Mouse (Mus musculus) heart, embryonic 13.5 days (tissue): ENCODE data around the gene Eif3l. TPM values are rescaled to one million over a fixed set of nuclear protein-coding genes. Genes with fewer than 3 reads are reported as not detected.
"Not testable (repeated sequence)": the region's sequence is repeated elsewhere in the genome, so short reads cannot be mapped to it uniquely, and the experiment has no call there.

ENCODE experiments used
- ATAC-seq: fragments of 200-750 bp; cut with Nextera tagmentation; 2 replicates; pipeline ENCODE4 v1.8.0; 2017; ENCODE audit warnings: moderate TSS enrichment; ENCODE audit not compliant: insufficient number of reproducible peaks, low FRiP score, low TSS enrichment; ENCODE audit errors: extremely low read depth
- H3K27ac ChIP-seq: fragments of 300-500 bp; sonication (generic); replicated peaks from 2 replicates; pipeline ENCODE4 v1.5.1; 2015; ENCODE audit warnings: moderate library complexity, mild to moderate bottlenecking, inconsistent platforms
- H3K27me3 ChIP-seq: fragments of 300-500 bp; sonication (generic); replicated peaks from 2 replicates; pipeline ENCODE4 v1.6.1; 2015; ENCODE audit warnings: mild to moderate bottlenecking, inconsistent platforms
- H3K36me3 ChIP-seq: fragments of 300-500 bp; sonication (generic); 2 replicates; pipeline ENCODE4 v1.6.1; 2015; ENCODE audit warnings: mild to moderate bottlenecking, inconsistent platforms
- H3K4me1 ChIP-seq: fragments of 300-500 bp; sonication (generic); 2 replicates; pipeline ENCODE4 v1.6.1; 2015; ENCODE audit warnings: inconsistent platforms
- H3K4me2 ChIP-seq: fragments of 300-500 bp; sonication (generic); 2 replicates; pipeline ENCODE4 v1.6.1; 2015; ENCODE audit warnings: inconsistent platforms, mild to moderate bottlenecking, moderate library complexity
- H3K4me3 ChIP-seq: fragments of 300-500 bp; sonication (generic); 2 replicates; pipeline ENCODE4 v1.5.1; 2015; ENCODE audit warnings: moderate library complexity, mild to moderate bottlenecking, inconsistent platforms
- H3K9ac ChIP-seq: fragments of 300-500 bp; sonication (generic); 2 replicates; pipeline ENCODE4 v1.6.1; 2015; ENCODE audit warnings: inconsistent platforms, mild to moderate bottlenecking, moderate library complexity
- H3K9me3 ChIP-seq: fragments of 300-500 bp; sonication (generic); 2 replicates; pipeline ENCODE4 v1.6.1; 2016; ENCODE audit warnings: inconsistent platforms
- WGBS: fragments of 180-500 bp; shearing (Covaris S2); methylation state at CpG from one replicate; pipeline ENCODE4 v1.1.7; 2015; ENCODE audit warnings: mixed read lengths; 5-methylcytosine and 5-hydroxymethylcytosine counted together
- polyA plus RNA-seq: library from polyadenylated mRNA; unstranded; fragments of >200 nt; fragmentation: Nextera tagmentation; extraction: Ambion mirVana; gene quantifications from 2 replicates; pipeline ENCODE4 v1.2.1, GENCODE M21; 2015

Eif3l gene
- polyA plus RNA-seq, result 154 and 160 TPM in 2 replicates

- peak; percentile 70 for ATAC-seq
- peak within 1 kb of the TSS; percentile 97 for H3K4me2 ChIP-seq
- peak within 1 kb of the TSS; percentile 91 for H3K27ac ChIP-seq
- under 1% methylated on average over 49 of the region's 49 CpGs for WGBS
- peaks cover 41% of the 10 kb centered on the region for H3K36me3 ChIP-seq
- peaks cover 19% of the 10 kb centered on the region for H3K4me1 ChIP-seq
- H3K4me3 ChIP-seq, result peak within 1 kb of the TSS; percentile 88
- peak within 1 kb of the TSS; percentile 94 for H3K9ac ChIP-seq
- H3K27me3 ChIP-seq, result no peaks in the 10 kb centered on the region; the same call in 1 of the 2 replicates
- H3K9me3 ChIP-seq, result no peaks in the 10 kb centered on the region
Measured at GRCm38 (mm10) chr15:79074913-79075532, at the start of gene Eif3l. Eif3l (plus strand) TSS chr15:79075179.

DNA sequence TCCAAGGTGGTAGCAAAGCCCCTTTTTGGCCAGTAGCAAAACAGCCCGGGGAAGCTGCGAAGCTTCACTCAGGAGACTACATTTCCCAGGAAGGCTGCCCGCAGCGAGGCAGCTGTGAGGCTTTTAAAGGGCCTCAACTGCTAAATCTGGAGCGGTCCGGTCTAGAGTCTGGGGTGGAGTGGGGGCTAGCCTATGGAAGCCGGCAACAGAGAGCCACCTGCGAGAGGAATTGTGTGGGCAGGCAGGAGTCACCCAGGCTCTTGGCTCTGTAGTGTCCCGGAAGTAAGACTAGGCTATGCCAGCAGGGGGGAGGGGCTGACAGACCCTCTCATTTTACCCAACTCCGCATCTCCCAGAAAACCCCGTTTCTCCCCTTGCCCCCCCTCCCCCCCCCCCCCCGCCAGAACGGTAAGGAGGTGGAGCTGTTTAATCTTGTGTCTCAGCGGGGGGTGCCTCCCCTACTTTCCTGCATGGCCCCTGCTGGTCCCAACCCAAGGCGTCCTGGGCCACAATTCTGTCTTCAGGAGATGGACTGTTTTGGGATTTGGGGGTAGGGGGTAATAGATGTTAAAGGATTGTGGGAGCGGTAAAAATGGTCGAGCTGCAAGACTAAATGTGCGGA is 49.2 kb upstream of the Eif3l start:
- Histone ChIP-seq H3K27ac (no peak overlapping the region), H3K4me1 (peaks cover 44% of the 10 kb centered on the region), H3K36me3 (no peaks in the 10 kb centered on the region), H3K9ac (peak overlapping the region; percentile 74), H3K27me3 (peaks cover 15% of the 10 kb centered on the region), H3K4me3 (peak overlapping the region; percentile 31), H3K9me3 (no peaks in the 10 kb centered on the region), H3K4me2 (peak overlapping the region; percentile 65)
- WGBS, result 13% methylated on average over 14 of the region's 18 CpGs
- ATAC-seq, result no peak

- Histone ChIP-seq H3K4me3 (peak overlapping the region; percentile 77; the same call in 1 of the 2 replicates), H3K9me3 (no peaks in the 10 kb centered on the region), H3K36me3 (no peaks in the 10 kb centered on the region), H3K9ac (peak overlapping the region; percentile 99), H3K4me2 (peak overlapping the region; percentile 98), H3K27me3 (peaks cover 15% of the 10 kb centered on the region), H3K4me1 (peaks cover 52% of the 10 kb centered on the region), H3K27ac (no peak overlapping the region)
- WGBS, result 41% methylated on average over 14 of the region's 14 CpGs
- no peak for ATAC-seq
Measured at GRCm38 (mm10) chr15:79026511-79027290, 48.3 kb upstream of the Eif3l start.

- Histone ChIP-seq H3K4me2 (peak overlapping the region; percentile 98), H3K4me3 (peak overlapping the region; percentile 77), H3K36me3 (no peaks in the 10 kb centered on the region), H3K9me3 (no peaks in the 10 kb centered on the region), H3K27me3 (peaks cover 15% of the 10 kb centered on the region), H3K9ac (peak overlapping the region; percentile 99), H3K27ac (peak overlapping the region; percentile 97), H3K4me1 (peaks cover 51% of the 10 kb centered on the region)
- 5% methylated on average over 44 of the region's 46 CpGs for WGBS
- ATAC-seq, result no peak
Measured at GRCm38 (mm10) chr15:79027291-79028205, 47.4 kb upstream of the Eif3l start.

- Histone ChIP-seq H3K27ac (peak within 1 kb of the TSS; percentile 97), H3K4me1 (peaks cover 44% of the 10 kb centered on the region), H3K9ac (peak within 1 kb of the TSS; percentile 99), H3K36me3 (no peaks in the 10 kb centered on the region), H3K27me3 (peaks cover 15% of the 10 kb centered on the region), H3K9me3 (no peaks in the 10 kb centered on the region), H3K4me2 (peak within 1 kb of the TSS; percentile 98), H3K4me3 (peak within 1 kb of the TSS; percentile 77)
- ATAC-seq, result peak; percentile 52; the same call in 1 of the 2 replicates
- WGBS, result under 1% methylated on average over 50 of the region's 58 CpGs
Measured at GRCm38 (mm10) chr15:79028237-79028738, 46.7 kb upstream of the Eif3l start, which contains the start of gene H1f0. H1f0 (plus strand) TSS chr15:79028450.

GRCm38 (mm10) chr15:79028823-79029484 is 46.0 kb upstream of the Eif3l start:
- Histone ChIP-seq H3K4me3 (peak overlapping the region; percentile 77), H3K9ac (peak overlapping the region; percentile 99), H3K4me1 (peaks cover 44% of the 10 kb centered on the region), H3K9me3 (no peaks in the 10 kb centered on the region), H3K36me3 (no peaks in the 10 kb centered on the region), H3K4me2 (peak overlapping the region; percentile 98), H3K27me3 (peaks cover 11% of the 10 kb centered on the region), H3K27ac (peak overlapping the region; percentile 97)
- WGBS, result 25% methylated on average over 16 of the region's 16 CpGs
- no peak for ATAC-seq

- ATAC-seq, result no peak
- Histone ChIP-seq H3K9me3 (no peaks in the 10 kb centered on the region), H3K27ac (peak overlapping the region; percentile 72), H3K4me2 (peak overlapping the region; percentile 98), H3K36me3 (no peaks in the 10 kb centered on the region), H3K4me1 (peaks cover 44% of the 10 kb centered on the region), H3K4me3 (peak overlapping the region; percentile 77), H3K27me3 (peaks cover 7% of the 10 kb centered on the region), H3K9ac (peak overlapping the region; percentile 99)
- 7% methylated on average over 11 of the region's 11 CpGs for WGBS
Measured at GRCm38 (mm10) chr15:79029519-79030241, 45.3 kb upstream of the Eif3l start.

DNA sequence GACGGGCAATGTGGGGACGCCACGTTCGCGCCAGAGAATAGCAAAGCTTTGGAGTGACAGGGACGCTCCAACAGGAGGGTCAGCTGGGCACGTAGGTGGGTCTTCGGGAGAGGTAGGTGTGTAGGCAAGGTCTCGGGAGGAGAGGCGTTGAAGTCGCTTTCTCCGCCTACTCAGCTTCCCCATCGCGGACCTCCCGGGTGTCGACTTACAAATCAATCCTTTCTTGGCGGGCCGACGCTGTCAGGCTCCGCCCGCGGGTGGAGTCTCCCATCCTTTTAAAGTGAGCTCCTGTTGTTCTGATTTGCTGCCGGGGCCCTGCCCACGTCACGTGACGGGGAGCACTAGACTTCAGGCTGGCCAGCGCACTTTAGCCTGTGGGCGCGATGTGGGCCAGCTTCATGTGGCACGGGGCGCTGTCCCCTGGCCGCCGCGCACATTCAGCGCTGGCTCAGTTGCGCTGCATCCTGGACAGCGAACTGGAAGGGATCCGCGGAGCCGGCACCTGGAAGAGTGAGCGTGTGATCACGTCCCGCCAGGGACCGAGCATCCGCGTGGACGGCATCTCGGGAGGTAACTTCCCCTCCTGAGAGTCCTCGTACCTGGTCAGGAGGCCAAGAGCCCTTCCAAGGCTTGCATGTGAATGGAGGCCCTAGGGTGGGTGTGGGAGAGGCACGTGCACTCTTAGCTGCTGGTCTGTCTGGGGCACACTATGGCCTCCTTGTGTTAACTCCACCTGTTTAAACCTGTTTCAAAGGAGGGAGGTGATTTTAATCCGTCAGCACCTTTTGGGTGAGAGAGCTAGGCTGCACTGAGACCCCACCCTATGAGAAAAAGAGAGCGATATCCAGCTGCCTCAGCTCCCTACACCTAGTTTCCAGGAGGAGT is 44.2 kb upstream of the Eif3l start:
- peak overlapping the region; percentile 98 for H3K4me2 ChIP-seq
- H3K27ac ChIP-seq, result peak overlapping the region; percentile 72
- H3K4me3 ChIP-seq, result peak overlapping the region; percentile 77
- no peaks in the 10 kb centered on the region for H3K9me3 ChIP-seq
- H3K9ac ChIP-seq, result peak overlapping the region; percentile 99
- H3K4me1 ChIP-seq, result peaks cover 36% of the 10 kb centered on the region
- peak; percentile 74 for ATAC-seq
- peaks cover under 1% of the 10 kb centered on the region; the same call in 1 of the 2 replicates for H3K36me3 ChIP-seq
- H3K27me3 ChIP-seq, result no peaks in the 10 kb centered on the region; the same call in 1 of the 2 replicates
- 1% methylated on average over 52 of the region's 52 CpGs for WGBS

DNA sequence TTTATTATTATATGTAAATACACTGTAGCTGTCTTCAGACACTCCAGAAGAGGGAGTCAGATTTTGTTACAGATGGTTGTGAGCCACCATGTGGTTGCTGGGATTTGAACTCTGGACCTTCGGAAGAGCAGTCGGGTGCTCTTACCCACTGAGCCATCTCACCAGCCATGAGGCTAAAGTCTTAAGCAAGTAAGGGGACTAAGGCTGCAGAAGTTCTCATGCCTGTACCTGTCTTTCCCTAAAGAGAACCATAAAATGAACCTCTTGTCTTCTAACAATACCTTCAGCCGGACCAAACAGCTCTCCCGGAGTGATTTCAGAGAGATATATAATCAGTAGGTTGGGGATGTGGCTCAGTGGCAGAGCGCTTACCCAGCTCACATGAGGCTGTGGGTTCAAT is 43.1 kb upstream of the Eif3l start:
- not testable (repeated sequence) for H3K9me3 ChIP-seq, H3K4me2 ChIP-seq, H3K27me3 ChIP-seq, H3K36me3 ChIP-seq, H3K9ac ChIP-seq, H3K4me3 ChIP-seq, ATAC-seq, H3K27ac ChIP-seq
- 74% methylated on average over 5 of the region's 5 CpGs for WGBS
- peaks cover 31% of the 10 kb centered on the region for H3K4me1 ChIP-seq
